Mouse (Mus musculus): ENCODE results near the gene Isy1.

- no peak for TF ChIP-seq CTCF (IDR thresholded peaks at IDR 0.05; ENCODE audit: insufficient read depth, low read length)
- no peak for TF ChIP-seq POLR2A (IDR thresholded peaks at IDR 0.05; ENCODE audit: borderline replicate concordance, extremely low read depth, low read depth, low read length)
These were observed 49.6 kb downstream of the Isy1 start for GRCm38 (mm10) chr6:87788896-87789587.
